Mouse (Mus musculus) mature B cell (primary cell): ENCODE data around the gene Pcsk5.
"Not testable (repeated sequence)": the region's sequence is repeated elsewhere in the genome, so short reads cannot be mapped to it uniquely, and the experiment has no call there.

ENCODE experiments used
- in situ Hi-C: fragments of 300-500 bp; cut with MboI; formaldehyde crosslinking; loops from 2 replicates; pipeline ENCODE4 v1.14.3; 2019

Gene Pcsk5

GRCm38 (mm10) chr19:17476021-17476420, 361.4 kb downstream of the Pcsk5 start:
- in situ Hi-C loops, result no loop called here

GRCm38 (mm10) chr19:17473138-17473537, 364.3 kb downstream of the Pcsk5 start:
- in situ Hi-C loops, result not testable (repeated sequence)

- in situ Hi-C loops, result no loop called here
These were observed 365.6 kb downstream of the Pcsk5 start for GRCm38 (mm10) chr19:17471861-17472260.

GRCm38 (mm10) chr19:17471196-17471595, 366.2 kb downstream of the Pcsk5 start:
- in situ Hi-C loops, result no loop called here

GRCm38 (mm10) chr19:17467556-17468211, 369.7 kb downstream of the Pcsk5 start:
- in situ Hi-C loops, result no loop called here

GRCm38 (mm10) chr19:17452001-17452400, 385.4 kb downstream of the Pcsk5 start:
- in situ Hi-C loops, result no loop called here

GRCm38 (mm10) chr19:17443581-17443980, 393.9 kb downstream of the Pcsk5 start:
- in situ Hi-C loops, result no loop called here

GRCm38 (mm10) chr19:17439476-17440189, 397.8 kb downstream of the Pcsk5 start:
- in situ Hi-C loops, result no loop called here

- in situ Hi-C loops, result no loop called here
These were observed 400.8 kb downstream of the Pcsk5 start for GRCm38 (mm10) chr19:17436651-17437050.

GRCm38 (mm10) chr19:17428561-17428914, 408.9 kb downstream of the Pcsk5 start:
- in situ Hi-C loops, result no loop called here

GRCm38 (mm10) chr19:17427824-17428560, 409.4 kb downstream of the Pcsk5 start:
- in situ Hi-C loops, result no loop called here

GRCm38 (mm10) chr19:17423306-17423705, 414.1 kb downstream of the Pcsk5 start:
- in situ Hi-C loops, result no loop called here

GRCm38 (mm10) chr19:17417855-17418254, 419.6 kb downstream of the Pcsk5 start:
- in situ Hi-C loops, result no loop called here

- in situ Hi-C loops, result no loop called here
These were observed 424.4 kb downstream of the Pcsk5 start for GRCm38 (mm10) chr19:17412915-17413459.

- in situ Hi-C loops, result no loop called here
These were observed 426.9 kb downstream of the Pcsk5 start for GRCm38 (mm10) chr19:17410465-17411065.

- in situ Hi-C loops, result no loop called here
These were observed 428.1 kb downstream of the Pcsk5 start for GRCm38 (mm10) chr19:17409351-17409750.

GRCm38 (mm10) chr19:17408591-17408990, 428.8 kb downstream of the Pcsk5 start:
- in situ Hi-C loops, result no loop called here

- in situ Hi-C loops, result no loop called here
These were observed 430.6 kb downstream of the Pcsk5 start for GRCm38 (mm10) chr19:17406823-17407222.

GRCm38 (mm10) chr19:17403175-17403574, 434.3 kb downstream of the Pcsk5 start:
- in situ Hi-C loops, result no loop called here

GRCm38 (mm10) chr19:17400571-17400970, 436.9 kb downstream of the Pcsk5 start:
- in situ Hi-C loops, result no loop called here

GRCm38 (mm10) chr19:17399965-17400364, 437.5 kb downstream of the Pcsk5 start:
- in situ Hi-C loops, result loop anchor here (25.0 kb wide), 1 partner anchor 613 kb away; the partner anchor contains the start of gene Vps13a

- in situ Hi-C loops, result loop anchor here (25.0 kb wide), 1 partner anchor 611 kb away; the partner anchor contains the start of gene Vps13a
These were observed 439.5 kb downstream of the Pcsk5 start for GRCm38 (mm10) chr19:17397922-17398321.
